Mouse (Mus musculus): ENCODE results near the gene Rnf38. TPM values are rescaled to one million over a fixed set of nuclear protein-coding genes. Genes with fewer than 3 reads are reported as not detected.

Rnf38 gene
- polyA plus RNA-seq, 1 experiment from 2014 or later: 40.6 TPM

- Histone ChIP-seq H3K4me3 (no peak overlapping the region), H3K36me3 (replicated peaks) (no peaks in the 10 kb centered on the region), H3K27me3 (replicated peaks) (no peaks in the 10 kb centered on the region), H3K27ac (no peak overlapping the region), H3K4me2 (no peak overlapping the region), H3K9me3 (no peaks in the 10 kb centered on the region), H3K4me1 (no peaks in the 10 kb centered on the region), H3K9ac (no peak overlapping the region)
- no peak for ATAC-seq (replicated peaks)
- 73% methylated on average over 1 of the region's 1 CpGs for WGBS
Observed at GRCm38 (mm10) chr4:44199968-44200367, 33.6 kb downstream of the Rnf38 start.

DNA sequence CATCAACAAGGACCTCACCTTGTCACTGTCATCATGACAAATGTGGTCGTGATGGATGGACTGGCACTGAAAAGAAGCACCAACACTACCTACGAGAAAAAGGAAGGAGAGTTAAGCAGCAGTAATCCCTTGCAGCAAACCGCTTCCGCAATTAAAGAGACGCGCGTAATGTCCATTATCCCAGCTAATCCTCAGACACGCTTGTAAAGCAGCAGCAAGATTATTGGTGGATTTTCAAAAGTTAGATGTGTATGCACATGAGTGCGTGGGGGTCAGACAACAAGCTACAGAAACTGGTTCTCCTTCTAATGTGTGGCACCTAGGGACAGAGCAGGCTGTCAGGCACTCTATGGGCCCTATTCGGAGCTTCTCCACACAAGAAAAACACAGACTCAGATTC lies 46.2 kb downstream of the Rnf38 start:
- 23% methylated on average over 10 of the region's 10 CpGs for WGBS
- H3K4me2 ChIP-seq: no peak overlapping the region
- H3K4me1 ChIP-seq: peaks cover 8% of the 10 kb centered on the region
- H3K27ac ChIP-seq: no peak overlapping the region
- H3K4me3 ChIP-seq: no peak overlapping the region
- no peaks in the 10 kb centered on the region for H3K36me3 ChIP-seq (replicated peaks)
- no peaks in the 10 kb centered on the region for H3K9me3 ChIP-seq
- no peak for ATAC-seq (replicated peaks)
- no peaks in the 10 kb centered on the region for H3K27me3 ChIP-seq (replicated peaks)
- no peak overlapping the region for H3K9ac ChIP-seq

- Histone ChIP-seq H3K4me2 (no peak overlapping the region), H3K9ac (no peak overlapping the region), H3K4me3 (no peak overlapping the region), H3K36me3 (replicated peaks) (no peaks in the 10 kb centered on the region), H3K4me1 (peaks cover 14% of the 10 kb centered on the region), H3K9me3 (no peaks in the 10 kb centered on the region), H3K27ac (no peak overlapping the region), H3K27me3 (replicated peaks) (no peaks in the 10 kb centered on the region)
- no peak for ATAC-seq (replicated peaks)
- WGBS: 77% methylated on average over 1 of the region's 1 CpGs
Observed at GRCm38 (mm10) chr4:44183862-44184261, 49.7 kb downstream of the Rnf38 start.

GRCm38 (mm10) chr4:44179748-44180147 lies 53.8 kb downstream of the Rnf38 start:
- WGBS: 69% methylated on average over 5 of the region's 5 CpGs
- ATAC-seq (replicated peaks): no peak
- Histone ChIP-seq H3K4me2 (no peak overlapping the region), H3K4me3 (no peak overlapping the region), H3K9ac (no peak overlapping the region), H3K9me3 (no peaks in the 10 kb centered on the region), H3K27me3 (replicated peaks) (no peaks in the 10 kb centered on the region), H3K4me1 (peaks cover 6% of the 10 kb centered on the region; the same call in 1 of the 2 replicates), H3K36me3 (replicated peaks) (no peaks in the 10 kb centered on the region), H3K27ac (no peak overlapping the region)

DNA sequence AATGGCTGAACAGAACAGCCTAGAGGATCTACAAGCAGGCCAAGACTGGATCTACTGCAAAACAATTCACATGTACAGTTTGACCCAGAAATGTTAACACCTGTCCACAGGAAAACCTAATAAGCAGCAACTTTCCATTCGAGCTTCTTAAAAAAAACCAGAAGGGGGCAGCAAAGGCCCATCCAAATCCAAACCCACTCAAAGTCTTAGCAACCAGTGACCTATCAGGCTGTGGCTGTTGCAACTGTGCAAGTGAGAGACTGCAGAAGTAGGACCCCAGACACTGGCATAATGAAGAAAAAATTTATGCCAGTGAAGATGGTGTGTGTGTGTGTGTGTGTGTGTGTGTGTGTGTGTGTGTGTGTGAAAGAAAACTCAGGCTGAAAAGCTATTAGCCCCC lies 60.4 kb downstream of the Rnf38 start:
- Histone ChIP-seq H3K4me1 (peaks cover 7% of the 10 kb centered on the region; the same call in 1 of the 2 replicates), H3K27ac (no peak overlapping the region), H3K9ac (no peak overlapping the region), H3K36me3 (replicated peaks) (no peaks in the 10 kb centered on the region), H3K4me2 (no peak overlapping the region), H3K27me3 (replicated peaks) (no peaks in the 10 kb centered on the region), H3K9me3 (no peaks in the 10 kb centered on the region), H3K4me3 (no peak overlapping the region)
- 3% methylated on average over 1 of the region's 1 CpGs for WGBS
- ATAC-seq (replicated peaks): 0 out of 2 replicates have a peak, but pooled peaks have one; percentile 25

DNA sequence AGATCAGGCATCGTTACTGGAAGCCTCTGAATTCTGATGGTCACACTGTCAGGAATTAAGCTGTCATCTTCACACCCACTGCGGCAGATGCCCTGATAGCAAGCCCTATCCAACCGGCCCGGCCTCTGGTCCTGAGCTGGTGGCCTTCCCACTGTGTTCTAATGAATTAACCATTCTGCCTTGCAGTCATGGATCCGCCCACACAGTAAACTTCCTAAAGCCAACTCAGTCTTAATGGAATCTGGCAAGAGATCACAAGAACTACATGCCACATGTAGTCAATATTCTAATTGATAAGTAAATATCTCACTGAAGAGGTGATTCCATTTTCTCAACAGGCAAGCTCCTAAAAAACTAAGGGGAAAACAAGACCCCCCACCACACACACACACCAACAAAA lies 60.9 kb downstream of the Rnf38 start:
- no peak for ATAC-seq (replicated peaks)
- Histone ChIP-seq H3K4me3 (no peak overlapping the region), H3K4me2 (no peak overlapping the region), H3K36me3 (replicated peaks) (no peaks in the 10 kb centered on the region), H3K4me1 (peaks cover 7% of the 10 kb centered on the region; the same call in 1 of the 2 replicates), H3K9ac (no peak overlapping the region), H3K27ac (no peak overlapping the region), H3K27me3 (replicated peaks) (no peaks in the 10 kb centered on the region), H3K9me3 (no peaks in the 10 kb centered on the region)
- 53% methylated on average over 5 of the region's 5 CpGs for WGBS

DNA sequence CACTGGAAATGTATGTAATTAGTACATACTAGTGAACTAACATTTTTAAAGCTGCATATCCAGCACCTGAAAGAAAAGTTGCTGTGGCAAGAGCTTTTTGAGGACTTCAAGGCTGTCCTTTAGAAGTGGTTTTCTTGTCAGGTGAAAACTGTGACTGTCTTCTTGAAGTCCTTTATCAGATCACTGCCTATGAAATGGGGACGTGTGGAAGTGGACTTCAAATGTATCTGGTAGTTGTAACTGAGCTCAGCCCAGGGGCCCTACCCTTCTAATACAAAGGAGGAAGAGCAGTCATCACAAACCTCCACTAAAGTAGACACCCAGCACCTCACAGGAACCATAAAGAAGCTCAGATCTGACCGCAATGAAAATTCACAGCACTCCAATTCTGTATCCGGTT lies 63.7 kb downstream of the Rnf38 start:
- no peaks in the 10 kb centered on the region for H3K9me3 ChIP-seq
- ATAC-seq (replicated peaks): no peak
- WGBS: 84% methylated on average over 3 of the region's 3 CpGs
- no peak overlapping the region for H3K4me2 ChIP-seq
- H3K27ac ChIP-seq: no peak overlapping the region
- peaks cover 21% of the 10 kb centered on the region for H3K4me1 ChIP-seq
- H3K9ac ChIP-seq: no peak overlapping the region
- no peaks in the 10 kb centered on the region for H3K36me3 ChIP-seq (replicated peaks)
- H3K27me3 ChIP-seq (replicated peaks): no peaks in the 10 kb centered on the region
- no peak overlapping the region for H3K4me3 ChIP-seq

DNA sequence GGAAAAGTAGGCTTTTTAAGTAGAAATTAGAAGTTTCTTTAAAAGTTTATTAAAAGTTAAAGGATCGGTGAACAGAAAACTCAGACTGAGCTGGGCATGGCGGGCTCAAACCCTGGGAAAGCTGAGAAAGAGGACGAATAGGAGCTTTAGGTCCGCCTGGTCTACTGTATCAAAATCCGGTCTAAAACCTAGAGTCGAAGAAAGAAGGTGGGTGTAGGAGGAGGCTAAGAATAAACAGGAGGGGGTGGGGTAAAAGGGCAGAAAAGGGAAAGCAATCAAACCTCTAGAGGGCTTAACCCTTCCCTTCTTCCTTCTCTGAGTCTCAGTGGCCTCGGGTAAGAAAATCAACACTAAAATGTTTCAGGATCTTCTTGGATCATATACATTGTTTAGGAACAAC lies 64.8 kb downstream of the Rnf38 start:
- Histone ChIP-seq H3K36me3 (replicated peaks) (no peaks in the 10 kb centered on the region), H3K27me3 (replicated peaks) (no peaks in the 10 kb centered on the region), H3K9ac (no peak overlapping the region), H3K27ac (no peak overlapping the region), H3K4me3 (peak overlapping the region; percentile 52), H3K4me2 (peak overlapping the region; percentile 73), H3K9me3 (no peaks in the 10 kb centered on the region), H3K4me1 (peaks cover 32% of the 10 kb centered on the region)
- 5% methylated on average over 7 of the region's 7 CpGs for WGBS
- 0 out of 2 replicates have a peak, but pooled peaks have one; percentile 31 for ATAC-seq (replicated peaks)

GRCm38 (mm10) chr4:44168231-44168647 lies 65.3 kb downstream of the Rnf38 start:
- peak overlapping the region; percentile 66 for H3K27ac ChIP-seq
- no peaks in the 10 kb centered on the region for H3K36me3 ChIP-seq (replicated peaks)
- H3K4me3 ChIP-seq: peak overlapping the region; percentile 52
- WGBS: under 1% methylated on average over 25 of the region's 34 CpGs
- peaks cover 36% of the 10 kb centered on the region for H3K4me1 ChIP-seq
- H3K9me3 ChIP-seq: no peaks in the 10 kb centered on the region
- peak overlapping the region; percentile 73 for H3K4me2 ChIP-seq
- no peaks in the 10 kb centered on the region for H3K27me3 ChIP-seq (replicated peaks)
- H3K9ac ChIP-seq: peak overlapping the region; percentile 37; the same call in 1 of the 2 replicates
- peak; percentile 87 for ATAC-seq (replicated peaks)

DNA sequence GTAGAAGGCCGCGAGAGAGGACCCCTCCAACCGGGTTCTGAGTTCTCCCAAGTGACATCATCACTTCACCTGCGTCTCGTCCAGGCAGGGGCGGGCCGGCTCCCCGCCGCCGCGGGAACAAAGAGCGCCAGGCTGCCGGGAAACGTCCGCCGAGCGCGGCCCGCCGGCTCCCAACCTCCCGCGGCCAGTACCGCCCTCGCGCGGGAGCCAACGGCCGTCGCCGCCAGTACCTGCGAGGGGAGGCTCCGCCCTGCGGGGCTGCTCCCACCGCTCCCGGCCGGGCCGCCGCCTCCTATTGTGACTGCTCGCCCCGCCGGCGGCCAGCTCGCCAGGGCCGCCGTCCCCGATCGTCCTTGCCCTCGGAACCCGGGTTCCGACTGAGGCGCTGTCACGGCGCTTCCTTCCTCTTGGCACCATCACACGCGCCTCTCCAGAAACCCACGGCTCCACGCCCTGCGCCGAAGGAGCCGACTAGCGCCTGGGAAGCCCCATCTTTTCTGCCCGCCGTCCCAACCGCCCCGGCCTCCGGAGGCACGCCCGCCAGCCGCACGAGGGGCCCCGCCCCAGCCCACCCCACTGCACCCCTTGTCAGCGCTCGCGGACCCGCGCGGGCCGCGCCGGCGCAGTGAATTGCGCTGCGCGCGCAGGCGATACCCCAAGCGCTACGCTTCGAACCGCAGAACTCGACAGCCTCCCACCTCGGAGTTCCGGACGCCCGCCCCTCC lies 66.0 kb downstream of the Rnf38 start:
- H3K9ac ChIP-seq: peak overlapping the region; percentile 93
- H3K27ac ChIP-seq: peak overlapping the region; percentile 98
- H3K4me3 ChIP-seq: peak overlapping the region; percentile 88
- H3K9me3 ChIP-seq: no peaks in the 10 kb centered on the region
- peak; percentile 90 for ATAC-seq (replicated peaks)
- WGBS: under 1% methylated on average over 84 of the region's 95 CpGs
- peaks cover 43% of the 10 kb centered on the region for H3K4me1 ChIP-seq
- H3K4me2 ChIP-seq: peak overlapping the region; percentile 65
- H3K27me3 ChIP-seq (replicated peaks): no peaks in the 10 kb centered on the region
- H3K36me3 ChIP-seq (replicated peaks): no peaks in the 10 kb centered on the region

DNA sequence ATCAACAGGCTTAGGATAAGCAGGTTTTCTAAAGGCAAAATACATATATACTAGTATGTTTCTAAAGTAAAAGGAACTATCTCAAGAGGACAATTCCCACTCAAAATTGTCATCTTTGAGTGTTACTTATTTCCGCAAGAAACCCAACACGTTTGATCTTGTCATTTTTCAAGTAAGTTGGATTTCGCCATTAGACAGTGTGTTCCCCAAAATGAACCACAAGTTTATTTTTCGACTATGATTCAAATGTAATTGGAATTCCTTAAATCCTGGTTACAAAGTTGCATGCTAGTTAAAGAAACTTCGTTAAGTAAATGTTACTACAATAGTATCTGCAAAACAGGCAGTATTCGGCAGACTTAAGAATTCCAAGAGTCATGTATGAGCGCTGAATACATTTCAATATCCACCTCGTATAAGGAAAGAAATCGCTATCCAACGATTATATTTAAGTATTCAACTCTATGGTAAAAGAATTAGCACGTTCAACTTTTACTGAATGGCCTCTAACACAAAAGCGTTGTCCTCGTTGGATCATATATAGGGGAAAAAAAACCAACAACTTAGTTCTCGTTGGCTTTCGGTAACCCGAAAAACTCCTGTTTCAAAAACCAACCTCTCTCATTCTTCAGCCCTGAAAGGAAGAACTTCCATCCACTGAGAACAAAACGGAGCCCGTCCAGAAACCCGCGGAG lies 66.7 kb downstream of the Rnf38 start:
- no peaks in the 10 kb centered on the region for H3K9me3 ChIP-seq
- H3K9ac ChIP-seq: peak overlapping the region; percentile 93
- no peak for ATAC-seq (replicated peaks)
- H3K27me3 ChIP-seq (replicated peaks): no peaks in the 10 kb centered on the region
- H3K4me2 ChIP-seq: peak overlapping the region; percentile 65
- H3K36me3 ChIP-seq (replicated peaks): no peaks in the 10 kb centered on the region
- H3K27ac ChIP-seq: peak overlapping the region; percentile 98
- WGBS: 4% methylated on average over 20 of the region's 20 CpGs
- H3K4me3 ChIP-seq: peak overlapping the region; percentile 88
- H3K4me1 ChIP-seq: peaks cover 48% of the 10 kb centered on the region

GRCm38 (mm10) chr4:44164621-44165020 lies 69.0 kb downstream of the Rnf38 start:
- 84% methylated on average over 5 of the region's 5 CpGs for WGBS
- Histone ChIP-seq H3K27ac (no peak overlapping the region), H3K4me3 (no peak overlapping the region), H3K9ac (no peak overlapping the region), H3K9me3 (no peaks in the 10 kb centered on the region), H3K27me3 (replicated peaks) (no peaks in the 10 kb centered on the region), H3K4me2 (peak overlapping the region; percentile 65), H3K4me1 (peaks cover 60% of the 10 kb centered on the region), H3K36me3 (replicated peaks) (no peaks in the 10 kb centered on the region)
- no peak for ATAC-seq (replicated peaks)
